Mouse (Mus musculus) kidney, embryonic 14.5 days (tissue): ENCODE results near the gene Cdc37. TPM values are rescaled to one million over a fixed set of nuclear protein-coding genes. Genes with fewer than 3 reads are reported as not detected.
A peak's percentile ranks its signal among the peaks of the same experiment; 100 is the strongest.
"Not testable (repeated sequence)": the region's sequence is repeated elsewhere in the genome, so short reads cannot be mapped to it uniquely, and the experiment has no call there.

Source experiments
- ATAC-seq: fragments of 200-750 bp; cut with Nextera tagmentation; 2 replicates; pipeline ENCODE4 v1.8.0; 2017; ENCODE audit warnings: moderate number of reproducible peaks, mild to moderate bottlenecking, moderate TSS enrichment, moderate library complexity; ENCODE audit not compliant: low FRiP score, low TSS enrichment
- H3K27ac ChIP-seq: fragments of 300-500 bp; sonication (generic); 2 replicates; pipeline ENCODE4 v1.5.1; 2014; ENCODE audit warnings: low read depth, mild to moderate bottlenecking, low read length, moderate library complexity, mixed read lengths
- H3K27me3 ChIP-seq: fragments of 300-500 bp; sonication (generic); 2 replicates; pipeline ENCODE4 v1.6.1; 2014; ENCODE audit warnings: mild to moderate bottlenecking, low read length; ENCODE audit not compliant: control insufficient read depth, insufficient read depth
- H3K36me3 ChIP-seq: fragments of 300-500 bp; sonication (generic); 2 replicates; pipeline ENCODE4 v1.6.1; 2014; ENCODE audit warnings: low read length, mixed read lengths; ENCODE audit not compliant: control insufficient read depth, insufficient read depth
- H3K4me1 ChIP-seq: fragments of 300-500 bp; sonication (generic); 2 replicates; pipeline ENCODE4 v1.6.1; 2014; ENCODE audit warnings: low read length, mixed read lengths; ENCODE audit not compliant: control insufficient read depth, insufficient read depth
- H3K4me2 ChIP-seq: fragments of 300-500 bp; sonication (generic); replicated peaks from 2 replicates; pipeline ENCODE4 v1.6.1; 2014; ENCODE audit warnings: low read depth, mild to moderate bottlenecking, low read length
- H3K4me3 ChIP-seq: fragments of 300-500 bp; sonication (generic); 2 replicates; pipeline ENCODE4 v1.5.1; 2014; ENCODE audit warnings: mild to moderate bottlenecking, low read length
- H3K9ac ChIP-seq: fragments of 300-500 bp; sonication (generic); 2 replicates; pipeline ENCODE4 v1.6.1; 2014; ENCODE audit warnings: low read depth, mild to moderate bottlenecking, low read length, moderate library complexity
- H3K9me3 ChIP-seq: fragments of 300-500 bp; sonication (generic); 2 replicates; pipeline ENCODE4 v1.6.1; 2016; ENCODE audit warnings: low read length; ENCODE audit not compliant: control insufficient read depth
- WGBS: fragments of 180-500 bp; shearing (Covaris S2); extraction: QIAGEN DNeasy Blood & Tissue Kit; methylation state at CpG from one replicate; pipeline ENCODE4 v1.1.7; 2014; 5-methylcytosine and 5-hydroxymethylcytosine counted together
- polyA plus RNA-seq: library from polyadenylated mRNA; unstranded; fragments of >200 nt; fragmentation: Nextera tagmentation; extraction: Ambion mirVana; gene quantifications from 2 replicates; pipeline ENCODE4 v1.2.1, GENCODE M21; 2014

The Cdc37 gene
- polyA plus RNA-seq, result 366 and 377 TPM in 2 replicates

GRCm38 (mm10) chr9:21149654-21150419, at the start of gene Cdc37:
Cdc37 (minus strand) TSS chr9:21149982.
- H3K9ac ChIP-seq, result peak within 1 kb of the TSS; percentile 93
- H3K36me3 ChIP-seq, result peaks cover 15% of the 10 kb centered on the region
- peak within 1 kb of the TSS; percentile 92 for H3K4me3 ChIP-seq
- peaks cover 51% of the 10 kb centered on the region for H3K4me1 ChIP-seq
- peak within 1 kb of the TSS; percentile 78 for H3K27ac ChIP-seq
- H3K9me3 ChIP-seq, result no peaks in the 10 kb centered on the region
- 4% methylated on average over 56 of the region's 56 CpGs for WGBS
- peak within 1 kb of the TSS; percentile 93 for H3K4me2 ChIP-seq
- peak; percentile 93 for ATAC-seq
- no peaks in the 10 kb centered on the region for H3K27me3 ChIP-seq

- no peak for ATAC-seq
- WGBS, result 82% methylated on average over 3 of the region's 3 CpGs
- Histone ChIP-seq H3K27me3 (no peaks in the 10 kb centered on the region), H3K4me1 (peaks cover 19% of the 10 kb centered on the region; the same call in 1 of the 2 replicates), H3K27ac (no peak overlapping the region), H3K4me2 (no peak overlapping the region), H3K4me3 (no peak overlapping the region), H3K36me3 (no peaks in the 10 kb centered on the region), H3K9ac (no peak overlapping the region), H3K9me3 (no peaks in the 10 kb centered on the region)
These were observed 49.2 kb upstream of the Cdc37 start for GRCm38 (mm10) chr9:21198960-21199359.

GRCm38 (mm10) chr9:21197981-21198380, 48.2 kb upstream of the Cdc37 start:
- Histone ChIP-seq H3K36me3 (no peaks in the 10 kb centered on the region), H3K4me3 (no peak overlapping the region), H3K4me1 (peaks cover 19% of the 10 kb centered on the region; the same call in 1 of the 2 replicates), H3K27me3 (no peaks in the 10 kb centered on the region), H3K9me3 (no peaks in the 10 kb centered on the region), H3K9ac (no peak overlapping the region), H3K4me2 (peak overlapping the region; percentile 21; the same call in 1 of the 2 replicates), H3K27ac (no peak overlapping the region)
- 21% methylated on average over 4 of the region's 4 CpGs for WGBS
- peak; percentile 61 for ATAC-seq

GRCm38 (mm10) chr9:21196521-21197433, 47.0 kb upstream of the Cdc37 start:
- H3K9me3 ChIP-seq, result no peaks in the 10 kb centered on the region
- ATAC-seq, result peak; percentile 51
- H3K27me3 ChIP-seq, result no peaks in the 10 kb centered on the region
- no peaks in the 10 kb centered on the region for H3K36me3 ChIP-seq
- H3K4me1 ChIP-seq, result peaks cover 19% of the 10 kb centered on the region; the same call in 1 of the 2 replicates
- no peak overlapping the region for H3K27ac ChIP-seq
- H3K4me2 ChIP-seq, result peak overlapping the region; percentile 46
- WGBS, result 23% methylated on average over 19 of the region's 19 CpGs
- H3K9ac ChIP-seq, result peak overlapping the region; percentile 61
- peak overlapping the region; percentile 34 for H3K4me3 ChIP-seq

- H3K4me2 ChIP-seq, H3K36me3 ChIP-seq, H3K9me3 ChIP-seq, H3K4me3 ChIP-seq, ATAC-seq, H3K27me3 ChIP-seq, H3K9ac ChIP-seq, H3K27ac ChIP-seq: not testable (repeated sequence)
- 54% methylated on average over 7 of the region's 7 CpGs for WGBS
- H3K4me1 ChIP-seq, result peaks cover 22% of the 10 kb centered on the region; the same call in 1 of the 2 replicates
These were observed 46.1 kb upstream of the Cdc37 start for GRCm38 (mm10) chr9:21195736-21196505.

- no peaks in the 10 kb centered on the region for H3K27me3 ChIP-seq
- H3K9me3 ChIP-seq, result no peaks in the 10 kb centered on the region
- H3K4me2 ChIP-seq, result no peak overlapping the region
- no peak overlapping the region for H3K9ac ChIP-seq
- WGBS, result 86% methylated on average over 4 of the region's 4 CpGs
- H3K4me1 ChIP-seq, result peaks cover 22% of the 10 kb centered on the region; the same call in 1 of the 2 replicates
- H3K4me3 ChIP-seq, result no peak overlapping the region
- ATAC-seq, result no peak
- no peak overlapping the region for H3K27ac ChIP-seq
- no peaks in the 10 kb centered on the region for H3K36me3 ChIP-seq
These were observed 45.2 kb upstream of the Cdc37 start for GRCm38 (mm10) chr9:21194787-21195493.

GRCm38 (mm10) chr9:21193786-21194185, 44.0 kb upstream of the Cdc37 start:
- H3K27ac ChIP-seq, result no peak overlapping the region
- no peaks in the 10 kb centered on the region for H3K9me3 ChIP-seq
- no peak for ATAC-seq
- no peak overlapping the region for H3K4me2 ChIP-seq
- H3K27me3 ChIP-seq, result no peaks in the 10 kb centered on the region
- H3K4me1 ChIP-seq, result peaks cover 22% of the 10 kb centered on the region; the same call in 1 of the 2 replicates
- no peaks in the 10 kb centered on the region for H3K36me3 ChIP-seq
- H3K9ac ChIP-seq, result no peak overlapping the region
- 78% methylated on average over 3 of the region's 3 CpGs for WGBS
- H3K4me3 ChIP-seq, result no peak overlapping the region

GRCm38 (mm10) chr9:21190670-21191069, 40.9 kb upstream of the Cdc37 start:
- Histone ChIP-seq H3K27ac (no peak overlapping the region), H3K9ac (no peak overlapping the region), H3K9me3 (no peaks in the 10 kb centered on the region), H3K4me2 (no peak overlapping the region), H3K4me1 (peaks cover 4% of the 10 kb centered on the region; the same call in 1 of the 2 replicates), H3K4me3 (no peak overlapping the region), H3K36me3 (no peaks in the 10 kb centered on the region), H3K27me3 (no peaks in the 10 kb centered on the region)
- 86% methylated on average over 3 of the region's 3 CpGs for WGBS
- no peak for ATAC-seq
